Comparison of ENCODE assay signal across 20 mouse cellular contexts in genomic region chr9:22995564-22995963, GRCm38 (mm10).
DNase-seq lines count a peak whose midpoint lies in the region; TF ChIP-seq lines count a peak whose summit lies in the region.
"Had no signal": no experiment of that assay in that cellular context is flagged by ENCODE, and none has a peak within 500 bp of the region (broad histone marks: within the 10 kb centered on the region; RNA-seq: fewer than 3 reads in every experiment).

No protein-coding gene starts in this region.

- H3K4me3 ChIP-seq in heart, embryonic 10.5 days: no peak overlapping the region
- H3K4me3 ChIP-seq in CH12.LX (replicated peaks in 1 of 3; ENCODE audit: low read depth in 2 of 3, low read length in 2 of 3, poor library complexity in 1 of 3): no peak overlapping the region
- H3K4me3 ChIP-seq in embryonic facial prominence, embryonic 10.5 days: no peak overlapping the region
- H3K4me3 ChIP-seq: embryonic facial prominence, embryonic 12.5 days; forebrain, embryonic 13.5 days; forebrain, embryonic 15.5 days had no signal

- peak overlapping the region; percentile 1 for H3K4me2 ChIP-seq in CH12.LX (ENCODE audit: insufficient read depth, low read depth, poor library complexity, severe bottlenecking)
- H3K4me2 ChIP-seq: embryonic facial prominence, embryonic 12.5 days; forebrain, embryonic 13.5 days; forebrain, embryonic 15.5 days had no signal

- intact Hi-C loops in heart, postnatal 14 days (cut with DNase I): no loop called here

- peak; percentile 14 for DNase-seq in heart, embryonic 10.5 days (ENCODE audit: low spot score)
- no peak for DNase-seq in heart, postnatal 14 days
- DNase-seq in CH12.LX (ENCODE audit: extremely low read depth): no peak
- DNase-seq in embryonic facial prominence, embryonic 10.5 days (ENCODE audit: low spot score): no peak
- DNase-seq in cerebellum, adult 11 months: no peak
- DNase-seq: adrenal gland, adult 8-10 months; adrenal gland, postnatal 14 days; adrenal gland, postnatal 36 days; cerebellum, adult 18-20 months; cerebellum, adult 8-10 months; cerebellum, adult 9-11 months; cerebellum, postnatal 14 days; cerebellum, postnatal 36 days; embryo, embryonic 11 days; forebrain, postnatal 0 days had no signal

- peak; percentile 52; the same call in 1 of the 2 replicates for TF ChIP-seq POLR2A in CH12.LX (IDR thresholded peaks at IDR 0.05; ENCODE audit: low read depth, low read length)

- no peaks in the 10 kb centered on the region for H3K79me2 ChIP-seq in CH12.LX (replicated peaks; ENCODE audit: control insufficient read depth, extremely low read depth, insufficient read depth, poor library complexity, severe bottlenecking)

- H3K9me3 ChIP-seq in heart, embryonic 10.5 days: no peaks in the 10 kb centered on the region
- no peaks in the 10 kb centered on the region for H3K9me3 ChIP-seq in CH12.LX (replicated peaks; ENCODE audit: low read length)
- H3K9me3 ChIP-seq in embryonic facial prominence, embryonic 10.5 days: no peaks in the 10 kb centered on the region
- H3K9me3 ChIP-seq: embryonic facial prominence, embryonic 12.5 days; forebrain, embryonic 13.5 days; forebrain, embryonic 15.5 days; G1E had no signal

- peak in 1 of 2 experiments; percentile 27; a peak in 1 of 4 replicates for TF ChIP-seq CTCF in CH12.LX (conservative IDR thresholded peaks at IDR 0.05 in 1 of 2, IDR thresholded peaks at IDR 0.05 in 1 of 2; ENCODE audit: low read depth in 2 of 2, low read length in 2 of 2)

- TF ChIP-seq RAD21 in CH12.LX (IDR thresholded peaks at IDR 0.05; ENCODE audit: low read depth, low read length): no peak; the same call in 1 of the 2 replicates

- in situ Hi-C loops in CH12.LX (cut with MboI; ENCODE audit: low pct_ligation_motif_present, low pct_unique_long_range_greater_than_20kb, low sequenced_read_pairs): no loop called here

- dilution Hi-C loops in CH12.LX (cut with MboI; ENCODE audit: extremely low pct_ligation_motif_present, extremely low pct_unique_long_range_greater_than_20kb, low sequenced_read_pairs): no loop called here

- no peak for TF ChIP-seq EP300 in CH12.LX (IDR thresholded peaks at IDR 0.05; ENCODE audit: low read length)

- H3K4me1 ChIP-seq in heart, embryonic 10.5 days: no peaks in the 10 kb centered on the region
- H3K4me1 ChIP-seq in CH12.LX (ENCODE audit: control insufficient read depth in 1 of 2, insufficient read depth in 2 of 2): peaks cover 6 to 25% of the 10 kb centered on the region in 2 experiments
- peaks cover 13% of the 10 kb centered on the region for H3K4me1 ChIP-seq in embryonic facial prominence, embryonic 10.5 days
- H3K4me1 ChIP-seq: forebrain, embryonic 13.5 days had no signal

- 63% methylated on average over 9 of the region's 9 CpGs for WGBS in heart, embryonic 10.5 days
- 77% methylated on average over 9 of the region's 9 CpGs for WGBS in embryonic facial prominence, embryonic 10.5 days

- H3K9ac ChIP-seq in CH12.LX (ENCODE audit: insufficient read depth, low read depth): no peak overlapping the region
- H3K9ac ChIP-seq: embryonic facial prominence, embryonic 12.5 days; forebrain, embryonic 13.5 days; forebrain, embryonic 15.5 days; forebrain, postnatal 0 days had no signal

- no peaks in the 10 kb centered on the region for H3K27me3 ChIP-seq in heart, embryonic 10.5 days (ENCODE audit: insufficient read depth, poor library complexity, severe bottlenecking)
- no peaks in the 10 kb centered on the region for H3K27me3 ChIP-seq in CH12.LX (replicated peaks)
- 0 out of 2 replicates have a peak, but pooled peaks cover 5% of the 10 kb centered on the region for H3K27me3 ChIP-seq in embryonic facial prominence, embryonic 10.5 days (replicated peaks; ENCODE audit: low read depth, poor library complexity, severe bottlenecking)
- H3K27me3 ChIP-seq: embryonic facial prominence, embryonic 12.5 days; forebrain, embryonic 13.5 days; forebrain, embryonic 15.5 days; Patski had no signal

- no peaks in the 10 kb centered on the region for H3K36me3 ChIP-seq in heart, embryonic 10.5 days
- H3K36me3 ChIP-seq in CH12.LX (replicated peaks in 1 of 2; ENCODE audit: control insufficient read depth in 1 of 2, insufficient read depth in 1 of 2, low read length in 1 of 2): no peaks in the 10 kb centered on the region
- no peaks in the 10 kb centered on the region for H3K36me3 ChIP-seq in embryonic facial prominence, embryonic 10.5 days (replicated peaks)
- H3K36me3 ChIP-seq: embryonic facial prominence, embryonic 12.5 days; forebrain, embryonic 15.5 days; G1E had no signal

- no peak overlapping the region for H3K27ac ChIP-seq in heart, embryonic 10.5 days
- no peak overlapping the region for H3K27ac ChIP-seq in CH12.LX (ENCODE audit: insufficient read depth, low read depth)
- 0 out of 2 replicates have a peak overlapping the region, but pooled peaks have one; percentile 19 for H3K27ac ChIP-seq in embryonic facial prominence, embryonic 10.5 days (replicated peaks)
- H3K27ac ChIP-seq: embryonic facial prominence, embryonic 12.5 days; forebrain, embryonic 13.5 days; forebrain, embryonic 15.5 days had no signal

TF ChIP-seq in CH12.LX, 34 proteins besides CTCF, POLR2A, EP300 and RAD21:
- peak; percentile 11; the same call in 1 of the 2 replicates for TF ChIP-seq SMC3 (IDR thresholded peaks at IDR 0.05; ENCODE audit: low read depth, low read length)
- TF ChIP-seq TBP (conservative IDR thresholded peaks at IDR 0.05; ENCODE audit: low read depth, low read length): 0 out of 2 replicates have a peak, but pooled peaks have one; percentile 36
- TF ChIP-seq TCF12 (IDR thresholded peaks at IDR 0.05; ENCODE audit: low read depth, low read length): 0 out of 2 replicates have a peak, but pooled peaks have one; percentile 12
- peak; percentile 12; the same call in 1 of the 2 replicates for TF ChIP-seq NELFE (IDR thresholded peaks at IDR 0.05; ENCODE audit: low read depth, low read length)
- TF ChIP-seq HCFC1 (IDR thresholded peaks at IDR 0.05; ENCODE audit: low read depth, low read length): no peak
- peak; percentile 55 for TF ChIP-seq ELF1 (IDR thresholded peaks at IDR 0.05; ENCODE audit: low read depth, low read length)
- no peak for TF ChIP-seq GABPA (IDR thresholded peaks at IDR 0.05; ENCODE audit: insufficient replicate concordance, low read depth, low read length)
- no peak for TF ChIP-seq RCOR1 (conservative IDR thresholded peaks at IDR 0.05; ENCODE audit: low read depth, low read length)
- no peak for TF ChIP-seq E2F4 (IDR thresholded peaks at IDR 0.05; ENCODE audit: insufficient replicate concordance, low read depth, low read length)
- TF ChIP-seq USF1 (IDR thresholded peaks at IDR 0.05; ENCODE audit: low read depth, low read length): no peak
- TF ChIP-seq CHD2 (IDR thresholded peaks at IDR 0.05; ENCODE audit: low read length): peak; percentile 86
